Mouse (Mus musculus): ENCODE measurements around the gene Wdr75. TPM values are rescaled to one million over a fixed set of nuclear protein-coding genes. Genes with fewer than 3 reads are reported as not detected.

Gene Wdr75
- 91.2 and 98.2 TPM in 2 replicates for polyA plus RNA-seq (2014; fragmentation: Nextera tagmentation; extraction: Ambion mirVana)

GRCm38 (mm10) chr1:45794969-45795908 is at the start of gene Wdr75:
Gene Wdr75, plus strand, starts transcription at chr1:45795166.
- Histone ChIP-seq H3K4me1 (ENCODE audit: control insufficient read depth, insufficient read depth, low read length) (0 out of 2 replicates have a peak, but pooled peaks cover 3% of the 10 kb centered on the region), H3K4me2 (ENCODE audit: low read depth, severe bottlenecking) (peak within 1 kb of the TSS; percentile 75), H3K9me3 (ENCODE audit: control insufficient read depth, low read length) (no peaks in the 10 kb centered on the region), H3K27me3 (ENCODE audit: control insufficient read depth, insufficient read depth, low read length) (no peaks in the 10 kb centered on the region), H3K9ac (ENCODE audit: low read length) (peak within 1 kb of the TSS; percentile 94), H3K27ac (replicated peaks; ENCODE audit: low read depth, low read length) (peak within 1 kb of the TSS; percentile 72), H3K4me3 (ENCODE audit: low read depth, low read length) (peak within 1 kb of the TSS; percentile 94), H3K36me3 (ENCODE audit: control insufficient read depth, insufficient read depth, low read length) (no peaks in the 10 kb centered on the region; the same call in 1 of the 2 replicates)
- ATAC-seq (ENCODE audit: insufficient number of reproducible peaks, low FRiP score, low TSS enrichment, low read depth) (peak; percentile 99), DNase-seq (ENCODE audit: low spot score) (peak; percentile 98)
- WGBS: under 1% methylated on average over 60 of the region's 70 CpGs

GRCm38 (mm10) chr1:45755902-45756301 is 39.1 kb upstream of the Wdr75 start:
- no peak overlapping the region for H3K4me2 ChIP-seq (ENCODE audit: low read depth, severe bottlenecking)
- no peak overlapping the region for H3K27ac ChIP-seq (replicated peaks; ENCODE audit: low read depth, low read length)
- peaks cover 2% of the 10 kb centered on the region; the same call in 1 of the 2 replicates for H3K4me1 ChIP-seq (ENCODE audit: control insufficient read depth, insufficient read depth, low read length)
- no peak for ATAC-seq (ENCODE audit: insufficient number of reproducible peaks, low FRiP score, low TSS enrichment, low read depth)
- H3K9me3 ChIP-seq (ENCODE audit: control insufficient read depth, low read length): no peaks in the 10 kb centered on the region
- H3K9ac ChIP-seq (ENCODE audit: low read length): no peak overlapping the region
- H3K27me3 ChIP-seq (ENCODE audit: control insufficient read depth, insufficient read depth, low read length): no peaks in the 10 kb centered on the region
- DNase-seq (ENCODE audit: low spot score): peak; percentile 1
- H3K4me3 ChIP-seq (ENCODE audit: low read depth, low read length): no peak overlapping the region
- no peaks in the 10 kb centered on the region for H3K36me3 ChIP-seq (ENCODE audit: control insufficient read depth, insufficient read depth, low read length)

GRCm38 (mm10) chr1:45756707-45757106 is 38.3 kb upstream of the Wdr75 start:
- H3K4me1 ChIP-seq (ENCODE audit: control insufficient read depth, insufficient read depth, low read length): peaks cover 2% of the 10 kb centered on the region; the same call in 1 of the 2 replicates
- H3K36me3 ChIP-seq (ENCODE audit: control insufficient read depth, insufficient read depth, low read length): no peaks in the 10 kb centered on the region
- no peaks in the 10 kb centered on the region for H3K27me3 ChIP-seq (ENCODE audit: control insufficient read depth, insufficient read depth, low read length)
- no peak overlapping the region for H3K9ac ChIP-seq (ENCODE audit: low read length)
- no peak for ATAC-seq (ENCODE audit: insufficient number of reproducible peaks, low FRiP score, low TSS enrichment, low read depth)
- no peaks in the 10 kb centered on the region for H3K9me3 ChIP-seq (ENCODE audit: control insufficient read depth, low read length)
- no peak overlapping the region for H3K27ac ChIP-seq (replicated peaks; ENCODE audit: low read depth, low read length)
- DNase-seq (ENCODE audit: low spot score): no peak
- no peak overlapping the region for H3K4me3 ChIP-seq (ENCODE audit: low read depth, low read length)
- no peak overlapping the region for H3K4me2 ChIP-seq (ENCODE audit: low read depth, severe bottlenecking)

- ATAC-seq (ENCODE audit: insufficient number of reproducible peaks, low FRiP score, low TSS enrichment, low read depth) (no peak), DNase-seq (ENCODE audit: low spot score) (no peak)
- peaks cover 2% of the 10 kb centered on the region; the same call in 1 of the 2 replicates for H3K4me1 ChIP-seq (ENCODE audit: control insufficient read depth, insufficient read depth, low read length)
- H3K27ac ChIP-seq (replicated peaks; ENCODE audit: low read depth, low read length): no peak overlapping the region
- H3K27me3 ChIP-seq (ENCODE audit: control insufficient read depth, insufficient read depth, low read length): no peaks in the 10 kb centered on the region
- no peak overlapping the region for H3K4me2 ChIP-seq (ENCODE audit: low read depth, severe bottlenecking)
- 74% methylated on average over 1 of the region's 1 CpGs for WGBS
- no peak overlapping the region for H3K4me3 ChIP-seq (ENCODE audit: low read depth, low read length)
- H3K9me3 ChIP-seq (ENCODE audit: control insufficient read depth, low read length): no peaks in the 10 kb centered on the region
- no peaks in the 10 kb centered on the region for H3K36me3 ChIP-seq (ENCODE audit: control insufficient read depth, insufficient read depth, low read length)
- no peak overlapping the region for H3K9ac ChIP-seq (ENCODE audit: low read length)
These were observed 37.0 kb upstream of the Wdr75 start for GRCm38 (mm10) chr1:45758011-45758410.

GRCm38 (mm10) chr1:45760667-45761467 is 34.1 kb upstream of the Wdr75 start:
- no peak overlapping the region for H3K4me2 ChIP-seq (ENCODE audit: low read depth, severe bottlenecking)
- H3K4me1 ChIP-seq (ENCODE audit: control insufficient read depth, insufficient read depth, low read length): peaks cover 4% of the 10 kb centered on the region; the same call in 1 of the 2 replicates
- DNase-seq (ENCODE audit: low spot score) (peak; percentile 43), ATAC-seq (ENCODE audit: insufficient number of reproducible peaks, low FRiP score, low TSS enrichment, low read depth) (peak; percentile 60; the same call in 1 of the 2 replicates)
- no peak overlapping the region for H3K9ac ChIP-seq (ENCODE audit: low read length)
- H3K27ac ChIP-seq (replicated peaks; ENCODE audit: low read depth, low read length): peak overlapping the region; percentile 85
- 6% methylated on average over 4 of the region's 4 CpGs for WGBS
- no peaks in the 10 kb centered on the region for H3K9me3 ChIP-seq (ENCODE audit: control insufficient read depth, low read length)
- no peaks in the 10 kb centered on the region for H3K27me3 ChIP-seq (ENCODE audit: control insufficient read depth, insufficient read depth, low read length)
- H3K36me3 ChIP-seq (ENCODE audit: control insufficient read depth, insufficient read depth, low read length): no peaks in the 10 kb centered on the region
- no peak overlapping the region for H3K4me3 ChIP-seq (ENCODE audit: low read depth, low read length)

GRCm38 (mm10) chr1:45761468-45761795 is 33.5 kb upstream of the Wdr75 start:
- H3K4me3 ChIP-seq (ENCODE audit: low read depth, low read length): no peak overlapping the region
- H3K9ac ChIP-seq (ENCODE audit: low read length): no peak overlapping the region
- H3K9me3 ChIP-seq (ENCODE audit: control insufficient read depth, low read length): no peaks in the 10 kb centered on the region
- peak; percentile 46; the same call in 1 of the 2 replicates for ATAC-seq (ENCODE audit: insufficient number of reproducible peaks, low FRiP score, low TSS enrichment, low read depth)
- H3K27me3 ChIP-seq (ENCODE audit: control insufficient read depth, insufficient read depth, low read length): no peaks in the 10 kb centered on the region
- H3K36me3 ChIP-seq (ENCODE audit: control insufficient read depth, insufficient read depth, low read length): no peaks in the 10 kb centered on the region
- H3K4me1 ChIP-seq (ENCODE audit: control insufficient read depth, insufficient read depth, low read length): peaks cover 5% of the 10 kb centered on the region; the same call in 1 of the 2 replicates
- peak overlapping the region; percentile 85 for H3K27ac ChIP-seq (replicated peaks; ENCODE audit: low read depth, low read length)
- 26% methylated on average over 1 of the region's 1 CpGs for WGBS
- peak; percentile 44 for DNase-seq (ENCODE audit: low spot score)
- H3K4me2 ChIP-seq (ENCODE audit: low read depth, severe bottlenecking): no peak overlapping the region

GRCm38 (mm10) chr1:45765678-45766077 is 29.3 kb upstream of the Wdr75 start:
- no peaks in the 10 kb centered on the region for H3K27me3 ChIP-seq (ENCODE audit: control insufficient read depth, insufficient read depth, low read length)
- no peaks in the 10 kb centered on the region; the same call in 1 of the 2 replicates for H3K9me3 ChIP-seq (ENCODE audit: control insufficient read depth, low read length)
- H3K4me1 ChIP-seq (ENCODE audit: control insufficient read depth, insufficient read depth, low read length): peaks cover 5% of the 10 kb centered on the region
- peak; percentile 60 for DNase-seq (ENCODE audit: low spot score)
- no peak overlapping the region for H3K9ac ChIP-seq (ENCODE audit: low read length)
- WGBS: 16% methylated on average over 4 of the region's 4 CpGs
- peak overlapping the region; percentile 1; the same call in 1 of the 2 replicates for H3K27ac ChIP-seq (replicated peaks; ENCODE audit: low read depth, low read length)
- H3K36me3 ChIP-seq (ENCODE audit: control insufficient read depth, insufficient read depth, low read length): no peaks in the 10 kb centered on the region
- H3K4me2 ChIP-seq (ENCODE audit: low read depth, severe bottlenecking): no peak overlapping the region
- no peak for ATAC-seq (ENCODE audit: insufficient number of reproducible peaks, low FRiP score, low TSS enrichment, low read depth)
- no peak overlapping the region for H3K4me3 ChIP-seq (ENCODE audit: low read depth, low read length)

GRCm38 (mm10) chr1:45766123-45766522 is 28.8 kb upstream of the Wdr75 start:
- WGBS: 19% methylated on average over 8 of the region's 8 CpGs

More at GRCm38 (mm10) chr1:45766123-45766522, 28.8 kb upstream of the Wdr75 start:
- DNase-seq (ENCODE audit: low spot score) (peak; percentile 89), ATAC-seq (ENCODE audit: insufficient number of reproducible peaks, low FRiP score, low TSS enrichment, low read depth) (no peak)
- Histone ChIP-seq H3K36me3 (ENCODE audit: control insufficient read depth, insufficient read depth, low read length) (no peaks in the 10 kb centered on the region), H3K9me3 (ENCODE audit: control insufficient read depth, low read length) (no peaks in the 10 kb centered on the region; the same call in 1 of the 2 replicates), H3K27me3 (ENCODE audit: control insufficient read depth, insufficient read depth, low read length) (no peaks in the 10 kb centered on the region), H3K4me3 (ENCODE audit: low read depth, low read length) (no peak overlapping the region), H3K9ac (ENCODE audit: low read length) (no peak overlapping the region), H3K27ac (replicated peaks; ENCODE audit: low read depth, low read length) (peak overlapping the region; percentile 87), H3K4me1 (ENCODE audit: control insufficient read depth, insufficient read depth, low read length) (peaks cover 5% of the 10 kb centered on the region), H3K4me2 (ENCODE audit: low read depth, severe bottlenecking) (no peak overlapping the region)
